Mouse (Mus musculus) forebrain, postnatal 0 days (tissue): Measurements from ENCODE around the gene Lfng. TPM values are rescaled to one million over a fixed set of nuclear protein-coding genes. Genes with fewer than 3 reads are reported as not detected.
A peak's percentile ranks its signal among the peaks of the same experiment; 100 is the strongest.

Experiments
- ATAC-seq: fragments of 200-750 bp; cut with Nextera tagmentation; 2 replicates; pipeline ENCODE4 v1.8.0; 2017; ENCODE audit warnings: mild to moderate bottlenecking, moderate library complexity
- DNase-seq: peaks from one replicate; pipeline ENCODE4 v3.0.0-alpha.2; 2015
- H3K27ac ChIP-seq: fragments of 300-500 bp; sonication (generic); 2 replicates; pipeline ENCODE4 v1.5.1; 2014; ENCODE audit warnings: low read depth, mild to moderate bottlenecking, antibody characterized with exemption, low read length, moderate library complexity, mixed read lengths
- H3K27me3 ChIP-seq: fragments of 300-500 bp; sonication (generic); 2 replicates; pipeline ENCODE4 v1.6.1; 2014; ENCODE audit warnings: mild to moderate bottlenecking, low read length, mixed read lengths; ENCODE audit not compliant: insufficient read depth
- H3K36me3 ChIP-seq: fragments of 300-500 bp; sonication (generic); 2 replicates; pipeline ENCODE4 v1.6.1; 2014; ENCODE audit warnings: mild to moderate bottlenecking, moderate library complexity; ENCODE audit not compliant: insufficient read depth
- H3K4me1 ChIP-seq: fragments of 300-500 bp; sonication (generic); 2 replicates; pipeline ENCODE4 v1.6.1; 2014; ENCODE audit warnings: antibody characterized with exemption; ENCODE audit not compliant: insufficient read depth
- H3K4me2 ChIP-seq: fragments of 300-500 bp; sonication (generic); 2 replicates; pipeline ENCODE4 v1.6.1; 2014; ENCODE audit warnings: low read depth, mild to moderate bottlenecking, moderate library complexity
- H3K4me3 ChIP-seq: fragments of 300-500 bp; sonication (generic); 2 replicates; pipeline ENCODE4 v1.5.1; 2014; ENCODE audit warnings: low read depth, low read length, mixed read lengths
- H3K9ac ChIP-seq: fragments of 300-500 bp; sonication (generic); 2 replicates; pipeline ENCODE4 v1.6.1; 2014; ENCODE audit warnings: mild to moderate bottlenecking
- H3K9me3 ChIP-seq: fragments of 300-500 bp; sonication (generic); 2 replicates; pipeline ENCODE4 v1.6.1; 2016; ENCODE audit warnings: low read length
- CTCF ChIP-seq: sonication (generic); IDR thresholded peaks from 2 replicates; pipeline ENCODE4 v1.5.1; 2016; ENCODE audit warnings: antibody characterized with exemption, control low read depth, low read depth
- WGBS: fragments of 180-500 bp; shearing (Covaris S2); extraction: QIAGEN DNeasy Blood & Tissue Kit; methylation state at CpG from one replicate; pipeline ENCODE4 v1.1.7; 2014; 5-methylcytosine and 5-hydroxymethylcytosine counted together
- polyA plus RNA-seq: library from polyadenylated mRNA; unstranded; fragments of >200 nt; fragmentation: Nextera tagmentation; extraction: Ambion mirVana; gene quantifications from 2 replicates; pipeline ENCODE4 v1.2.1, GENCODE M21; 2015
- total RNA-seq: library from RNA; depleted of rRNA; stranded (reverse); fragments of >200 nt; gene quantifications from 2 replicates; pipeline ENCODE4 v1.2.3, GENCODE M21; 2014; rRNA removed

The Lfng gene
- total and polyA plus RNA-seq, 2 experiments from 2014 or later, result 23.0 to 39.4 TPM

- Histone ChIP-seq H3K4me1 (peaks cover 11% of the 10 kb centered on the region; the same call in 1 of the 2 replicates), H3K4me3 (no peak overlapping the region), H3K9me3 (no peaks in the 10 kb centered on the region), H3K27ac (0 out of 2 replicates have a peak overlapping the region, but pooled peaks have one; percentile 40), H3K36me3 (0 out of 2 replicates have a peak, but pooled peaks cover 9% of the 10 kb centered on the region), H3K4me2 (no peak overlapping the region), H3K9ac (no peak overlapping the region), H3K27me3 (no peaks in the 10 kb centered on the region)
- WGBS, result 54% methylated on average over 8 of the region's 8 CpGs
- no peak for DNase-seq
- no peak for ATAC-seq
- no peak for TF ChIP-seq CTCF
Observed at GRCm38 (mm10) chr5:140661427-140661826, 54.3 kb downstream of the Lfng start.

- ATAC-seq, result no peak
- Histone ChIP-seq H3K9me3 (no peaks in the 10 kb centered on the region), H3K27ac (no peak overlapping the region), H3K4me2 (no peak overlapping the region), H3K36me3 (peaks cover 10% of the 10 kb centered on the region; the same call in 1 of the 2 replicates), H3K4me1 (peaks cover 11% of the 10 kb centered on the region; the same call in 1 of the 2 replicates), H3K4me3 (no peak overlapping the region), H3K27me3 (no peaks in the 10 kb centered on the region), H3K9ac (no peak overlapping the region)
- DNase-seq, result no peak
- no peak for TF ChIP-seq CTCF
- 44% methylated on average over 12 of the region's 12 CpGs for WGBS
Observed at GRCm38 (mm10) chr5:140661875-140662643, 54.9 kb downstream of the Lfng start.

GRCm38 (mm10) chr5:140662741-140663592 lies 55.8 kb downstream of the Lfng start:
- peaks cover 17% of the 10 kb centered on the region; the same call in 1 of the 2 replicates for H3K36me3 ChIP-seq
- H3K4me3 ChIP-seq, result no peak overlapping the region
- H3K27ac ChIP-seq, result peak overlapping the region; percentile 29; the same call in 1 of the 2 replicates
- ATAC-seq, result no peak
- no peaks in the 10 kb centered on the region for H3K27me3 ChIP-seq
- DNase-seq, result no peak
- H3K9ac ChIP-seq, result no peak overlapping the region
- H3K4me1 ChIP-seq, result peaks cover 11% of the 10 kb centered on the region; the same call in 1 of the 2 replicates
- 50% methylated on average over 17 of the region's 17 CpGs for WGBS
- no peaks in the 10 kb centered on the region for H3K9me3 ChIP-seq
- no peak for TF ChIP-seq CTCF
- no peak overlapping the region for H3K4me2 ChIP-seq

- Histone ChIP-seq H3K9me3 (no peaks in the 10 kb centered on the region), H3K9ac (no peak overlapping the region), H3K4me1 (peaks cover 11% of the 10 kb centered on the region; the same call in 1 of the 2 replicates), H3K27ac (no peak overlapping the region), H3K4me3 (no peak overlapping the region), H3K4me2 (no peak overlapping the region), H3K36me3 (peaks cover 17% of the 10 kb centered on the region), H3K27me3 (no peaks in the 10 kb centered on the region)
- 32% methylated on average over 7 of the region's 7 CpGs for WGBS
- ATAC-seq, result peak; percentile 10; the same call in 1 of the 2 replicates
- peak; percentile 79 for TF ChIP-seq CTCF
- peak; percentile 72 for DNase-seq
Observed at GRCm38 (mm10) chr5:140663621-140664180, 56.6 kb downstream of the Lfng start.

Other genes starting within 250 kb of the Lfng start
- gene Snx8, start 218.1 kb upstream of the Lfng start, total RNA-seq, result 42.8 and 54.6 TPM in 2 replicates
- 21.1 and 31.1 TPM in 2 replicates for gene Snx8, start 218.1 kb upstream of the Lfng start, polyA plus RNA-seq
- 32.3 and 41.4 TPM in 2 replicates for gene Eif3b, start 188.0 kb upstream of the Lfng start, total RNA-seq
- 64.0 and 73.0 TPM in 2 replicates for gene Eif3b, start 188.0 kb upstream of the Lfng start, polyA plus RNA-seq
- 0.10 TPM in 1 of 2 replicates, not detected in the other for gene Gm4869, start 161.7 kb upstream of the Lfng start, total RNA-seq
- not detected in 2 replicates for gene Gm4869, start 161.7 kb upstream of the Lfng start, polyA plus RNA-seq
- gene Chst12, start 101.8 kb upstream of the Lfng start, total RNA-seq, result 11.0 and 11.5 TPM in 2 replicates
- gene Chst12, start 101.8 kb upstream of the Lfng start, polyA plus RNA-seq, result 19.1 and 22.4 TPM in 2 replicates
- not detected in 2 replicates for gene Grifin, start 42.2 kb upstream of the Lfng start, total RNA-seq
- gene Grifin, start 42.2 kb upstream of the Lfng start, polyA plus RNA-seq, result 0.36 TPM in 1 of 2 replicates, not detected in the other
- 114 and 163 TPM in 2 replicates for gene Ttyh3, start 41.7 kb downstream of the Lfng start, total RNA-seq
- gene Ttyh3, start 41.7 kb downstream of the Lfng start, polyA plus RNA-seq, result 65.0 and 67.9 TPM in 2 replicates
- gene Iqce, start 95.1 kb downstream of the Lfng start, total RNA-seq, result 30.6 TPM in 2 replicates
- gene Iqce, start 95.1 kb downstream of the Lfng start, polyA plus RNA-seq, result 19.0 and 27.1 TPM in 2 replicates
- 30.0 and 39.1 TPM in 2 replicates for gene Brat1, start 97.7 kb downstream of the Lfng start, total RNA-seq
- 15.8 and 17.4 TPM in 2 replicates for gene Brat1, start 97.7 kb downstream of the Lfng start, polyA plus RNA-seq
- 12.1 and 12.2 TPM in 2 replicates for gene Amz1, start 116.8 kb downstream of the Lfng start, total RNA-seq
- gene Amz1, start 116.8 kb downstream of the Lfng start, polyA plus RNA-seq, result 8.7 and 14.2 TPM in 2 replicates
- gene Gna12, start 223.1 kb downstream of the Lfng start, total RNA-seq, result 102 and 138 TPM in 2 replicates
- gene Gna12, start 223.1 kb downstream of the Lfng start, polyA plus RNA-seq, result 35.6 and 39.0 TPM in 2 replicates